In the genomic region with DNA sequence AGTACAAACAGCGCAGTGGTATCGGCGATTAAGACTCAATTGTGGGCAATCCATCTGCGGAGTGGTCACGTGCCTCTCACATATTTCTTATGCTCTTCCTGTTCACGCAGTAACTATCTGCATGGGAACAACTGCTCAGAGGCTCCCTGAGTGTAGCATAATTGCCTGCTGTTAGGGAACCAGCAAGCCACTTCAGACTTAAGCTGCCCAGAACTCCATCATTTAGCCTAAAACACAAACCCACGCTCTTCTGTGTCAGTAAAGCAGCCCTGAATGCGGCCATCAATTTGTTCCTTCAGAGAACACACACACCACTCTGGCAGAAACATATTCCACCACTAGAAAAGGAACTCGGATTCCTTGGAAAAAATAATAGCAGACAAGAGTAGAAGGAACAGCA, we compare ENCODE assay signal across 23 mouse cellular contexts.
DNase-seq lines count a peak whose midpoint lies in the region; ATAC-seq lines count a peak whose summit lies in the region.
"Had no signal": no experiment of that assay in that cellular context is flagged by ENCODE, and none has a peak within 500 bp of the region (broad histone marks: within the 10 kb centered on the region; RNA-seq: fewer than 3 reads in every experiment).

No protein-coding gene starts in this region.

- no peaks in the 10 kb centered on the region for H3K9me3 ChIP-seq in forebrain, embryonic 12.5 days
- H3K9me3 ChIP-seq in forebrain, embryonic 16.5 days (ENCODE audit: control insufficient read depth, low read length), result no peaks in the 10 kb centered on the region
- no peaks in the 10 kb centered on the region for H3K9me3 ChIP-seq in hindbrain, embryonic 13.5 days
- H3K9me3 ChIP-seq in hindbrain, embryonic 16.5 days (ENCODE audit: control insufficient read depth, low read length), result no peaks in the 10 kb centered on the region
- no peaks in the 10 kb centered on the region for H3K9me3 ChIP-seq in neural tube, embryonic 13.5 days
- H3K9me3 ChIP-seq: embryonic facial prominence, embryonic 12.5 days; G1E; heart, embryonic 15.5 days had no signal

- no peak overlapping the region for H3K4me2 ChIP-seq in forebrain, embryonic 12.5 days
- H3K4me2 ChIP-seq in forebrain, embryonic 16.5 days (ENCODE audit: low read length), result no peak overlapping the region
- no peak overlapping the region for H3K4me2 ChIP-seq in hindbrain, embryonic 13.5 days
- H3K4me2 ChIP-seq in hindbrain, embryonic 16.5 days (ENCODE audit: low read length), result no peak overlapping the region
- H3K4me2 ChIP-seq in neural tube, embryonic 13.5 days, result no peak overlapping the region
- H3K4me2 ChIP-seq: embryonic facial prominence, embryonic 12.5 days; heart, embryonic 11.5 days; heart, embryonic 15.5 days had no signal

- H3K4me1 ChIP-seq in forebrain, embryonic 12.5 days, result peaks cover 75% of the 10 kb centered on the region
- H3K4me1 ChIP-seq in forebrain, embryonic 16.5 days (replicated peaks; ENCODE audit: control insufficient read depth, insufficient read depth, low read length), result peaks cover 22% of the 10 kb centered on the region
- H3K4me1 ChIP-seq in hindbrain, embryonic 13.5 days (replicated peaks), result peaks cover 70% of the 10 kb centered on the region
- peaks cover 22% of the 10 kb centered on the region for H3K4me1 ChIP-seq in hindbrain, embryonic 16.5 days (ENCODE audit: control insufficient read depth, insufficient read depth, low read depth, low read length)
- H3K4me1 ChIP-seq in neural tube, embryonic 13.5 days (replicated peaks), result peaks cover 89% of the 10 kb centered on the region

- DNase-seq in neural tube, embryonic 10.5 days (ENCODE audit: extremely low spot score, low spot score), result no peak
- DNase-seq in left cerebral cortex, postnatal 10 days (ENCODE audit: extremely low spot score in 1 of 2, low spot score in 2 of 2), result no peak
- DNase-seq: adrenal gland, adult 8-10 months; adrenal gland, postnatal 36 days; B cell, adult 2 months; cerebellum, adult 11-12 months; cerebellum, adult 9-10 months; cerebellum, postnatal 25 days; gastrocnemius, postnatal 10 days; heart, adult 2 months; heart, postnatal 14 days had no signal

- 82% methylated on average over 9 of the region's 9 CpGs for WGBS in forebrain, embryonic 12.5 days
- 78% methylated on average over 9 of the region's 9 CpGs for WGBS in forebrain, embryonic 16.5 days
- 81% methylated on average over 9 of the region's 9 CpGs for WGBS in hindbrain, embryonic 13.5 days
- 72% methylated on average over 9 of the region's 9 CpGs for WGBS in hindbrain, embryonic 16.5 days
- 76% methylated on average over 9 of the region's 9 CpGs for WGBS in neural tube, embryonic 13.5 days

- intact Hi-C loops in left cerebral cortex, postnatal 10 days (cut with DNase I), result no loop called here

- ATAC-seq in forebrain, embryonic 12.5 days (ENCODE audit: low FRiP score), result no peak
- ATAC-seq in forebrain, embryonic 16.5 days, result no peak
- no peak for ATAC-seq in hindbrain, embryonic 13.5 days (ENCODE audit: low FRiP score)
- ATAC-seq in hindbrain, embryonic 16.5 days, result no peak
- ATAC-seq in neural tube, embryonic 13.5 days (ENCODE audit: low read depth), result no peak
- ATAC-seq: CD4-positive, CD25-positive, alpha-beta regulatory T cell, adult 4 months; forebrain, embryonic 14.5 days; hindbrain, postnatal 0 days had no signal

- 0 out of 2 replicates have a peak overlapping the region, but pooled peaks have one; percentile 42 for H3K27ac ChIP-seq in forebrain, embryonic 12.5 days
- H3K27ac ChIP-seq in forebrain, embryonic 16.5 days (ENCODE audit: low read length), result no peak overlapping the region
- peak overlapping the region; percentile 58; the same call in 1 of the 2 replicates for H3K27ac ChIP-seq in hindbrain, embryonic 13.5 days
- H3K27ac ChIP-seq in hindbrain, embryonic 16.5 days (ENCODE audit: low read depth, low read length), result no peak overlapping the region
- H3K27ac ChIP-seq in neural tube, embryonic 13.5 days (replicated peaks), result peak overlapping the region; percentile 2; the same call in 1 of the 2 replicates
- H3K27ac ChIP-seq: embryonic facial prominence, embryonic 12.5 days; heart, adult 2 months; heart, embryonic 15.5 days; hindbrain, postnatal 0 days had no signal

- no peak overlapping the region for H3K9ac ChIP-seq in forebrain, embryonic 12.5 days
- H3K9ac ChIP-seq in forebrain, embryonic 16.5 days (replicated peaks; ENCODE audit: low read depth, low read length), result no peak overlapping the region
- H3K9ac ChIP-seq in hindbrain, embryonic 13.5 days, result no peak overlapping the region
- H3K9ac ChIP-seq in hindbrain, embryonic 16.5 days (ENCODE audit: low read depth, low read length), result no peak overlapping the region
- H3K9ac ChIP-seq in neural tube, embryonic 13.5 days, result no peak overlapping the region
- H3K9ac ChIP-seq: embryonic facial prominence, embryonic 12.5 days; heart, embryonic 15.5 days had no signal

- no peaks in the 10 kb centered on the region; the same call in 1 of the 2 replicates for H3K27me3 ChIP-seq in forebrain, embryonic 12.5 days
- no peaks in the 10 kb centered on the region for H3K27me3 ChIP-seq in forebrain, embryonic 16.5 days (replicated peaks; ENCODE audit: control insufficient read depth, insufficient read depth, low read length)
- H3K27me3 ChIP-seq in hindbrain, embryonic 13.5 days, result no peaks in the 10 kb centered on the region
- no peaks in the 10 kb centered on the region for H3K27me3 ChIP-seq in hindbrain, embryonic 16.5 days (replicated peaks; ENCODE audit: control insufficient read depth, insufficient read depth, low read length)
- H3K27me3 ChIP-seq in neural tube, embryonic 13.5 days, result no peaks in the 10 kb centered on the region
- H3K27me3 ChIP-seq: embryonic facial prominence, embryonic 12.5 days; heart, embryonic 15.5 days had no signal

- H3K36me3 ChIP-seq in forebrain, embryonic 12.5 days (replicated peaks), result no peaks in the 10 kb centered on the region
- no peaks in the 10 kb centered on the region for H3K36me3 ChIP-seq in forebrain, embryonic 16.5 days (ENCODE audit: control insufficient read depth, insufficient read depth)
- H3K36me3 ChIP-seq in hindbrain, embryonic 13.5 days, result no peaks in the 10 kb centered on the region
- H3K36me3 ChIP-seq in hindbrain, embryonic 16.5 days (ENCODE audit: control insufficient read depth, insufficient read depth, low read length), result no peaks in the 10 kb centered on the region
- no peaks in the 10 kb centered on the region for H3K36me3 ChIP-seq in neural tube, embryonic 13.5 days
- H3K36me3 ChIP-seq: embryonic facial prominence, embryonic 12.5 days; G1E; heart, embryonic 15.5 days had no signal

- H3K4me3 ChIP-seq in forebrain, embryonic 12.5 days (replicated peaks), result no peak overlapping the region
- no peak overlapping the region for H3K4me3 ChIP-seq in forebrain, embryonic 16.5 days (replicated peaks; ENCODE audit: low read length)
- H3K4me3 ChIP-seq in hindbrain, embryonic 13.5 days, result no peak overlapping the region
- no peak overlapping the region for H3K4me3 ChIP-seq in hindbrain, embryonic 16.5 days (ENCODE audit: low read length)
- no peak overlapping the region for H3K4me3 ChIP-seq in neural tube, embryonic 13.5 days
- H3K4me3 ChIP-seq: embryonic facial prominence, embryonic 12.5 days; heart, adult 2 months; heart, embryonic 15.5 days had no signal

Comparison
In these comparisons a context has a peak if more than half of its experiments do, and no peak if none do; other contexts are left out.
1. H3K27ac ChIP-seq: peak in forebrain, embryonic 12.5 days (single experiment), hindbrain, embryonic 13.5 days (single experiment) and neural tube, embryonic 13.5 days (single experiment); none in forebrain, embryonic 16.5 days (single experiment) and hindbrain, embryonic 16.5 days (single experiment).